Mouse (Mus musculus) lung, postnatal 36 days (tissue): ENCODE results near the gene Hmgcs1.

ENCODE experiments used
- DNase-seq: peaks from one replicate; pipeline ENCODE4 v3.0.0; 2022; ENCODE audit warnings: mixed read lengths

Hmgcs1 gene

GRCm38 (mm10) chr13:119753859-119754634 is 63.9 kb downstream of the Hmgcs1 start:
- DNase-seq: no peak

GRCm38 (mm10) chr13:119754635-119755020 is 64.4 kb downstream of the Hmgcs1 start:
- no peak for DNase-seq

GRCm38 (mm10) chr13:119755141-119755547 is 65.0 kb downstream of the Hmgcs1 start:
- DNase-seq: no peak

GRCm38 (mm10) chr13:119755681-119756471 is 65.7 kb downstream of the Hmgcs1 start, which contains the start of gene Nim1k:
Gene Nim1k (minus strand): TSS chr13:119755882.
- DNase-seq: peak; percentile 84

GRCm38 (mm10) chr13:119756831-119757230 is 66.7 kb downstream of the Hmgcs1 start:
- DNase-seq: no peak
